Mouse (Mus musculus): ENCODE measurements around the gene Ldhb.
"Not testable (repeated sequence)": the region's sequence is repeated elsewhere in the genome, so short reads cannot be mapped to it uniquely, and the experiment has no call there.

Ldhb gene

GRCm38 (mm10) chr6:142507785-142508162 is at the start of gene Ldhb:
Gene Ldhb (minus strand): TSS chr6:142507957.
- DNase-seq, result peak; percentile 98

- DNase-seq, result no peak
Observed at GRCm38 (mm10) chr6:142555988-142556387, 48.2 kb upstream of the Ldhb start.

- no peak for DNase-seq
Observed at GRCm38 (mm10) chr6:142551482-142551881, 43.7 kb upstream of the Ldhb start.

- no peak for DNase-seq
Observed at GRCm38 (mm10) chr6:142550871-142551270, 43.1 kb upstream of the Ldhb start.

- no peak for DNase-seq
Observed at GRCm38 (mm10) chr6:142548377-142548776, 40.6 kb upstream of the Ldhb start.

- DNase-seq, result no peak
Observed at GRCm38 (mm10) chr6:142545132-142545531, 37.4 kb upstream of the Ldhb start.

- no peak for DNase-seq
Observed at GRCm38 (mm10) chr6:142543648-142544047, 35.9 kb upstream of the Ldhb start.

- DNase-seq, result no peak
Observed at GRCm38 (mm10) chr6:142542800-142543175, 35.0 kb upstream of the Ldhb start.

- no peak for DNase-seq
Observed at GRCm38 (mm10) chr6:142542082-142542799, 34.5 kb upstream of the Ldhb start.

GRCm38 (mm10) chr6:142540561-142541160 is 32.9 kb upstream of the Ldhb start:
- no peak for DNase-seq

GRCm38 (mm10) chr6:142540131-142540530 is 32.4 kb upstream of the Ldhb start:
- no peak for DNase-seq

GRCm38 (mm10) chr6:142538503-142538902 is 30.7 kb upstream of the Ldhb start:
- peak; percentile 70 for DNase-seq

GRCm38 (mm10) chr6:142533412-142533811 is 25.7 kb upstream of the Ldhb start:
- DNase-seq, result no peak

- no peak for DNase-seq
Observed at GRCm38 (mm10) chr6:142532686-142533085, 24.9 kb upstream of the Ldhb start.

- peak; percentile 42 for DNase-seq
Observed at GRCm38 (mm10) chr6:142532141-142532540, 24.4 kb upstream of the Ldhb start.

- no peak for DNase-seq
Observed at GRCm38 (mm10) chr6:142530378-142530777, 22.6 kb upstream of the Ldhb start.

- DNase-seq, result no peak
Observed at GRCm38 (mm10) chr6:142529680-142530079, 21.9 kb upstream of the Ldhb start.

GRCm38 (mm10) chr6:142527931-142528562 is 20.3 kb upstream of the Ldhb start:
- DNase-seq, result peak; percentile 68

- DNase-seq, result no peak
Observed at GRCm38 (mm10) chr6:142524635-142525308, 17.0 kb upstream of the Ldhb start.

GRCm38 (mm10) chr6:142521591-142522110 is 13.9 kb upstream of the Ldhb start:
- no peak for DNase-seq

GRCm38 (mm10) chr6:142519110-142519509 is 11.4 kb upstream of the Ldhb start:
- no peak for DNase-seq

- not testable (repeated sequence) for DNase-seq
Observed at GRCm38 (mm10) chr6:142515379-142515778, 7.6 kb upstream of the Ldhb start.

GRCm38 (mm10) chr6:142514912-142515311 is 7.2 kb upstream of the Ldhb start:
- DNase-seq, result no peak

All from kidney, adult 11 months (tissue).